Mouse (Mus musculus) yolk sac, embryonic 10.5 days (tissue): ENCODE data around the gene Slc6a9.

Experiments
- DNase-seq: peaks from one replicate; pipeline ENCODE4 v3.0.0-alpha.2; 2017; ENCODE audit warnings: low spot score

The Slc6a9 gene

DNA sequence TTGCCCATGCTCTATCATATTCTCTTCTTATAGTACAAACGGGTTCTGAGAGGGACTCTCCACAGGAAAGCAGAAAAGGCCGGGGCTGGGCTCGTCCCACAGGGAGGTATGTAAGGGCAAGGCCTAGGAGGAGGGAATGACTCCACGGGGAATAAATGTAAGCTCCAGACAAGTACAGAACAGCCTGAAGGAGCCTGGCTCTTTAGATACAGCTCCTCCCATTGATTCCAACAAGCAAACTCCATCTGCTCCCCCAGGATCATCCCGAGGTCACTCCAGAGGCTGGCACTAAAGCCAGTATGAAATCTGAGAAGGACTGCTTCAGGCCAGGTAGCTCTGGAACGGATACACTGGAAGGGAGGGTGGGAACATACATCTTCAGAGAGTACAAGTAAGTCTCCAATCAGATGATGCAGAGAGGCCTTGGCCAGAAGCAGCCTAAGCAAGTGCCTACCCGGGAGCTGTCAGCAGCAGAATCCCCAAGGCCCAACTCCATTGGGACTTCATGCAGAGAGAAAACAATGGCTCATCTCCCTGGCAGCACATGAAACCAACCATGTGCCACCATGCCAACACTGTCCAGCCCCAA is 78.5 kb downstream of the Slc6a9 start:
- no peak for DNase-seq

DNA sequence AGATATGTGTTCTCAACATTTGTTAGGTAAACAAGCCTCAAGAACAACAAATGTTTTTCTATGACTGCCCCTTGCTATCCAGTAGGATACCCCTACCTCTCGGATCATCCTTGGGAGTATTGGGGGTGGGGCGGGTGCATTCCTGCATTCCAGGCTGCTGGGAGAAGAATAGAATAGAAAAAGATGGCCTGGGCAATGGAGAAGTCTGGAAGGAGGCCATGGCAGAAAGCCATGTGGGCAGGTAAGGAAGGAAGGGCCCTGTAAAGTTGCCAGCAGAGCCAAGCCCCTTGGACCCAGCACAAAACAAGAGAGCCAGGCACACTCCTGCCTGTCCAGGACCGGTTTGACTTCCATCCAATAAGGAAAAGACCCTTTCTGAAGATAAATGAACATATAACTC is 79.1 kb downstream of the Slc6a9 start:
- no peak for DNase-seq

GRCm38 (mm10) chr4:117914031-117914430 is 79.7 kb downstream of the Slc6a9 start:
- DNase-seq = no peak

- peak; percentile 97 for DNase-seq
These were observed 80.5 kb downstream of the Slc6a9 start, which contains the start of gene Ipo13 for GRCm38 (mm10) chr4:117914591-117915442. Gene Ipo13 (minus strand): TSS chr4:117914999.

- no peak for DNase-seq
These were observed 81.3 kb downstream of the Slc6a9 start for GRCm38 (mm10) chr4:117915489-117916105.

DNA sequence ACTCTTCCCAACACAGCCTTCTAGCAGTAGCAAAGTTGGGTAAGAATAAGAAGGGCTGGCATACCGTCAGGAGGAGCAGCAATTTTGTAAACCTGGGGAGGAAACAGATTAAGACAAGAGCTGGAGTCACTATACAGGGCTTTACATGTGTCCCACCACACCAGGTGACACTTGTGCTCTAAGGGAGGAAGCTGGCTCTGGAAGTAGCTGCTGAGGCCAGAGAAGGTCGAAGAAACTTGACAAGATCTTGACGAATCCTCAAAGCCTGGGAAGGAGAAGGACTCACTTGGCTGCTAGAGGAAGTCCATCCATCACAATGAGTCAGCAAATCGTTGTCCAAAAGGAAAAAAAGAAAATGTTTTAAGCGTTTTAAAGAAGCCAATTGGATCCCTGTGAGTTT is 82.1 kb downstream of the Slc6a9 start:
- DNase-seq = no peak

DNA sequence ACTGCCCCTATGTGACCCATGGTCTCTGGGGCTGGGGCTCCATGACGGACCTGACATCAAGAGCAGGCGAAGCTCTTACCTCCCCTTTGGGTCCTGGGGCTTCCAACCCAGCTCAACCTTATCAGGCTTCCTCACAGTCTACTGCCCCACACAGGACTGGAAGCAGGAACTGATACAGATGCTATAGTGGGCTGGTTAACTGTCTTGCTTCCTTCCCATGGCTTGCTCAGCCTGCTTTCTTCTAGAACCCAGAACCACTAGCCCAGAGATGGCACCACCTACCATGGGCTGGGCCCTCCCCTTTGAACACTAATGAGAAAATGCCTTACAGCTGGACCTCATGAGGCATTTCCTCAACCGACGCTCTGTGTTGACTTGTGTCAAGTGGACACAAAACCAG is 83.1 kb downstream of the Slc6a9 start:
- no peak for DNase-seq

DNA sequence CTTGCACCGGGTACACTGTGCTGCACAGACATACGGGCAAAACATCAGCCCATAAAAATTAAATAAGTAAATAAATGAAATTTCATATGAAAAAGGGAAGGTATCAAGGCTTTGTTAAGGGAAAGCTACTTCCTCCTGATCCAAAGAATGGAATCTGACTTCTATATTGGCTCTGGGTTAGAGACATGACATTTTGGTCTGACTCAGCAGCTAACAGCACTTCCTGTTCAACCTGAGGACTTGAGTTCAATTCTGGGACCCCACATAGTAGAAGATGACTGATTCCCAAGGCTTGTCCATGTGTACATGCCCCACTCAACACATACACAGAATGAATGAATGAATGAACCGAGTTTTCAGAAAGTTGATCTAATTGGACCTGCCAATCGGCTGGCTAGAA is 83.5 kb downstream of the Slc6a9 start:
- no peak for DNase-seq

GRCm38 (mm10) chr4:117918261-117918660 is 84.0 kb downstream of the Slc6a9 start:
- DNase-seq = no peak

DNA sequence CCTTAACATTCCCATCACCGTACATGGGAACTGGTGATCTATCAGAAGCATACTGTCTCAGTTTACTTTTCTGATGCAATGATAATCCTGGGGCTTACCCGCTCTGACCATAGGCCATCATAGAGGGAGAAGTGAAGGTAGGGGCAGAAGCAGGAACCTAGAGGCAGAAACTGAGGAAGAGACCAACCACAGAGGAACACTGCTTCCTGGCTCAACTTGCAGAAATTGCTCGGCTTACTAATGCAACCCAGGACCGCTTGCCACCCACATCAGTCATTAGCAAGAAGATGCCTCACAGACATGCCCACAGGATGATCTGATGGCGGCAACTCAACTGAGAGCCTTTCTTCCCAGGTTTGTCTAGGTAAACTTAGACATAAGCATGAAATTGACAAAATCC is 84.5 kb downstream of the Slc6a9 start:
- DNase-seq = no peak

GRCm38 (mm10) chr4:117921358-117921757 is 87.1 kb downstream of the Slc6a9 start:
- DNase-seq = no peak

- no peak for DNase-seq
These were observed 89.1 kb downstream of the Slc6a9 start for GRCm38 (mm10) chr4:117923450-117923849.
